Mouse (Mus musculus): ENCODE results near the gene Irak2. TPM values are rescaled to one million over a fixed set of nuclear protein-coding genes. Genes with fewer than 3 reads are reported as not detected.

Gene Irak2
- total and polyA plus RNA-seq, 3 experiments, result 30.0 to 39.5 (median 32.5) TPM

GRCm38 (mm10) chr6:113644808-113645207 lies 6.5 kb downstream of the Irak2 start:
- H3K79me2 ChIP-seq (replicated peaks; ENCODE audit: control insufficient read depth, extremely low read depth, insufficient read depth, poor library complexity, severe bottlenecking), result peaks cover 70% of the 10 kb centered on the region
- peak; percentile 48 for DNase-seq (ENCODE audit: extremely low read depth)
- H3K4me1 ChIP-seq (ENCODE audit: control insufficient read depth in 1 of 2, insufficient read depth in 2 of 2), result peaks cover 21 to 82% of the 10 kb centered on the region in 2 experiments
- peak; percentile 90 for TF ChIP-seq EP300 (IDR thresholded peaks at IDR 0.05; ENCODE audit: low read length)
- no peak for TF ChIP-seq NELFE (IDR thresholded peaks at IDR 0.05; ENCODE audit: low read depth, low read length)
- TF ChIP-seq POLR2AphosphoS2 (IDR thresholded peaks at IDR 0.05; ENCODE audit: low read depth, low read length), result no peak
- TF ChIP-seq JUND (conservative IDR thresholded peaks at IDR 0.05; ENCODE audit: low read depth, low read length), result peak; percentile 82; the same call in 1 of the 2 replicates
- peak; percentile 91 for TF ChIP-seq ETS1 (conservative IDR thresholded peaks at IDR 0.05; ENCODE audit: low read depth, low read length)
- TF ChIP-seq MAFK (IDR thresholded peaks at IDR 0.05; ENCODE audit: insufficient replicate concordance, low read length), result no peak
- no peak for TF ChIP-seq RAD21 (IDR thresholded peaks at IDR 0.05; ENCODE audit: low read depth, low read length)
- no peak for TF ChIP-seq UBTF (IDR thresholded peaks at IDR 0.05; ENCODE audit: low read depth, low read length)
- no peak for TF ChIP-seq CHD2 (IDR thresholded peaks at IDR 0.05; ENCODE audit: low read length)
- TF ChIP-seq JUN (IDR thresholded peaks at IDR 0.05; ENCODE audit: insufficient read depth, low read depth, low read length), result peak; percentile 71
- TF ChIP-seq ELF1 (IDR thresholded peaks at IDR 0.05; ENCODE audit: low read depth, low read length), result peak; percentile 65; the same call in 1 of the 2 replicates
- TF ChIP-seq ZC3H11A (IDR thresholded peaks at IDR 0.05; ENCODE audit: low read depth, low read length), result no peak
- peak; percentile 31; the same call in 1 of the 2 replicates for TF ChIP-seq HCFC1 (IDR thresholded peaks at IDR 0.05; ENCODE audit: low read depth, low read length)
- TF ChIP-seq BHLHE40 (IDR thresholded peaks at IDR 0.05; ENCODE audit: low read depth, low read length), result peak; percentile 43
- no peak for TF ChIP-seq PAX5 (IDR thresholded peaks at IDR 0.05; ENCODE audit: low read length)
- TF ChIP-seq TCF12 (IDR thresholded peaks at IDR 0.05; ENCODE audit: low read depth, low read length), result peak; percentile 43; the same call in 1 of the 2 replicates
- TF ChIP-seq TBP (conservative IDR thresholded peaks at IDR 0.05; ENCODE audit: low read depth, low read length), result no peak
- peak; percentile 91 for TF ChIP-seq IRF4 (IDR thresholded peaks at IDR 0.05; ENCODE audit: low read depth, low read length)
- TF ChIP-seq NRF1 (IDR thresholded peaks at IDR 0.05; ENCODE audit: low read depth, low read length), result no peak
- no peak for TF ChIP-seq MXI1 (IDR thresholded peaks at IDR 0.05; ENCODE audit: low read depth, low read length)
- 0 out of 2 replicates have a peak, but pooled peaks have one; percentile 28 for TF ChIP-seq MYC (IDR thresholded peaks at IDR 0.05; ENCODE audit: low read depth, low read length)
- no peak for TF ChIP-seq SMC3 (IDR thresholded peaks at IDR 0.05; ENCODE audit: low read depth, low read length)
- no peak for TF ChIP-seq SIN3A (IDR thresholded peaks at IDR 0.05; ENCODE audit: low read length)
- peak; percentile 69; the same call in 1 of the 2 replicates for TF ChIP-seq MEF2A (IDR thresholded peaks at IDR 0.05; ENCODE audit: borderline replicate concordance, low read depth, low read length)
- peaks cover 21 to 58% of the 10 kb centered on the region in 2 experiments for H3K36me3 ChIP-seq (replicated peaks in 1 of 2; ENCODE audit: control insufficient read depth in 1 of 2, insufficient read depth in 1 of 2, low read length in 1 of 2)
- dilution Hi-C loops (cut with MboI; ENCODE audit: extremely low pct_ligation_motif_present, extremely low pct_unique_long_range_greater_than_20kb, low sequenced_read_pairs) (no loop called here), in situ Hi-C loops (cut with MboI; ENCODE audit: low pct_ligation_motif_present, low pct_unique_long_range_greater_than_20kb, low sequenced_read_pairs) (no loop called here)
- H3K9ac ChIP-seq (ENCODE audit: insufficient read depth, low read depth), result peak overlapping the region; percentile 29
- no peak overlapping the region for H3K4me3 ChIP-seq (replicated peaks in 1 of 3; ENCODE audit: low read depth in 2 of 3, low read length in 2 of 3, poor library complexity in 1 of 3)
- no peaks in the 10 kb centered on the region for H3K27me3 ChIP-seq (replicated peaks)
- no peaks in the 10 kb centered on the region for H3K9me3 ChIP-seq (replicated peaks; ENCODE audit: low read length)
- peak overlapping the region; percentile 64 for H3K27ac ChIP-seq (ENCODE audit: insufficient read depth, low read depth)
- H3K4me2 ChIP-seq (ENCODE audit: insufficient read depth, low read depth, poor library complexity, severe bottlenecking), result peak overlapping the region; percentile 48
